Mouse (Mus musculus): ENCODE results near the gene Chsy1.

DNA sequence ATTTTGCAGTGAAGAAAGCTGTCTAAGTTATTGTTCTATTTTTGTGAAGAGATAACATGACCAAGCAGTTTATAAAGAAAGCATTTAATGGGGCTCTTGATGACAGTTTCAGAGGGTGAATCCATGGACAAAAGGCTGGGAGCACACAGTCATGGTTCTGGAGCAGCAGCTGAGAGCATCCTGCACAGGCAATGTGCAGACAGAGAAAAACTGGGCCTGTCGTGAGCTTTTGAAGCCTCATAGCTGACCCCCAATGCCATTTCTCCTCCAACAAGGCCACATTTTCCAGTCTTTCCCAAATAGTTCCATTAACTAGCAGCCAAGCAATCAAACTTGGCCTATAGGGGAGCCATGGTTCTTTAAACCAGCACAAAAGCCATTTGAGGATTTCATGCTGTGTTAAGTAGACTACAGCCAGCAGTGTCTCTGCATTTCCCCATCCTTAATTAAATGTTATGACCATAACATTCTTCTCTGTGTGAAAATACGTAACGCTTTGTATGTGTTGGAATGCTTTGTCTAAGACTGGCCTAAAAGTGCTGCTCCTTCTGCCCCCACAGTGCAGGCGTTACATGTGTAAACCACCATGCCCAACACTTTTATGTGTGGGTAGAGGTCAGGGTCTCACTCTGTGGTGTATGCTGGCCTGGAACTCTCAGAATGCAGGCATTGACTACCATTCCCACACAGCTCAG lies 18.8 kb downstream of the Chsy1 start:
- TF ChIP-seq GATA1 (IDR thresholded peaks at IDR 0.05; ENCODE audit: borderline replicate concordance, low read length) (no peak), CTCF (IDR thresholded peaks at IDR 0.05; ENCODE audit: low read depth, low read length) (no peak), TAL1 (conservative IDR thresholded peaks at IDR 0.05; ENCODE audit: low read depth, low read length) (no peak)
